Mouse (Mus musculus): ENCODE measurements around the gene Foxg1. TPM values are rescaled to one million over a fixed set of nuclear protein-coding genes. Genes with fewer than 3 reads are reported as not detected.

Gene Foxg1
- total RNA-seq (2015) (not detected in 2 replicates), total RNA-seq (2017) (not detected in 2 replicates)

GRCm38 (mm10) chr12:49382565-49383520, at the start of gene Foxg1:
Foxg1 (plus strand) TSS chr12:49382660.
- ATAC-seq (replicated peaks; ENCODE audit: poor library complexity), result no peak

GRCm38 (mm10) chr12:49349697-49350096, 32.8 kb upstream of the Foxg1 start:
- ATAC-seq (replicated peaks; ENCODE audit: poor library complexity), result no peak

GRCm38 (mm10) chr12:49368931-49369330, 13.5 kb upstream of the Foxg1 start:
- no peak for ATAC-seq (replicated peaks; ENCODE audit: poor library complexity)

GRCm38 (mm10) chr12:49372170-49372569, 10.3 kb upstream of the Foxg1 start:
- 0 out of 2 replicates have a peak, but pooled peaks have one; percentile 50 for ATAC-seq (replicated peaks; ENCODE audit: poor library complexity)

- ATAC-seq (replicated peaks; ENCODE audit: poor library complexity), result no peak
These were observed 9.3 kb upstream of the Foxg1 start for GRCm38 (mm10) chr12:49373176-49373575.

GRCm38 (mm10) chr12:49373821-49374605, 8.4 kb upstream of the Foxg1 start:
- no peak for ATAC-seq (replicated peaks; ENCODE audit: poor library complexity)

GRCm38 (mm10) chr12:49374606-49374995, 7.9 kb upstream of the Foxg1 start:
- ATAC-seq (replicated peaks; ENCODE audit: poor library complexity), result peak; percentile 84

- ATAC-seq (replicated peaks; ENCODE audit: poor library complexity), result no peak
These were observed 6.8 kb upstream of the Foxg1 start for GRCm38 (mm10) chr12:49375427-49376317.

- no peak for ATAC-seq (replicated peaks; ENCODE audit: poor library complexity)
These were observed 6.0 kb upstream of the Foxg1 start for GRCm38 (mm10) chr12:49376318-49376992.

- no peak for ATAC-seq (replicated peaks; ENCODE audit: poor library complexity)
These were observed 5.0 kb upstream of the Foxg1 start for GRCm38 (mm10) chr12:49377281-49377970.

GRCm38 (mm10) chr12:49378920-49379319, 3.5 kb upstream of the Foxg1 start:
- no peak for ATAC-seq (replicated peaks; ENCODE audit: poor library complexity)

GRCm38 (mm10) chr12:49379446-49379845, 3.0 kb upstream of the Foxg1 start:
- no peak for ATAC-seq (replicated peaks; ENCODE audit: poor library complexity)

- ATAC-seq (replicated peaks; ENCODE audit: poor library complexity), result no peak
These were observed 2.0 kb upstream of the Foxg1 start for GRCm38 (mm10) chr12:49380442-49380841.

- no peak for ATAC-seq (replicated peaks; ENCODE audit: poor library complexity)
These were observed 1.4 kb upstream of the Foxg1 start for GRCm38 (mm10) chr12:49381031-49381525.

- ATAC-seq (replicated peaks; ENCODE audit: poor library complexity), result peak; percentile 29; the same call in 1 of the 2 replicates
These were observed 617 bp upstream of the Foxg1 start for GRCm38 (mm10) chr12:49381721-49382365.

- no peak for ATAC-seq (replicated peaks; ENCODE audit: poor library complexity)
These were observed 1.2 kb downstream of the Foxg1 start for GRCm38 (mm10) chr12:49383521-49384133.

- no peak for ATAC-seq (replicated peaks; ENCODE audit: poor library complexity)
These were observed 1.9 kb downstream of the Foxg1 start for GRCm38 (mm10) chr12:49384295-49384875.

Measured in megakaryocyte progenitor cell, adult 5-6 weeks (primary cell).